Mouse (Mus musculus) ES-Bruce4 (cell line): ENCODE measurements around the gene Mylk. TPM values are rescaled to one million over a fixed set of nuclear protein-coding genes. Genes with fewer than 3 reads are reported as not detected.
"Not testable (repeated sequence)": the region's sequence is repeated elsewhere in the genome, so short reads cannot be mapped to it uniquely, and the experiment has no call there.

ENCODE experiments used
- H3K27ac ChIP-seq: 2 replicates; pipeline ENCODE4 v1.5.1; 2012; ENCODE audit warnings: low read length, inconsistent platforms; ENCODE audit not compliant: insufficient read depth
- H3K27me3 ChIP-seq: 2 replicates; pipeline ENCODE4 v1.6.1; 2012; ENCODE audit warnings: mild to moderate bottlenecking, low read length, inconsistent platforms; ENCODE audit not compliant: control insufficient read depth, poor library complexity, insufficient read depth, severe bottlenecking
- H3K36me3 ChIP-seq: 2 replicates; pipeline ENCODE4 v1.6.1; 2012; ENCODE audit warnings: inconsistent platforms, mild to moderate bottlenecking, low read length, moderate library complexity; ENCODE audit not compliant: control insufficient read depth, poor library complexity, insufficient read depth, severe bottlenecking
- H3K4me1 ChIP-seq: one replicate; pipeline ENCODE4 v1.8.1; 2011; ENCODE audit warnings: low read length; ENCODE audit not compliant: control insufficient read depth, insufficient read depth
- H3K4me3 ChIP-seq: 2 replicates; pipeline ENCODE4 v1.5.1; 2011; ENCODE audit warnings: low read depth, mild to moderate bottlenecking, low read length
- H3K9ac ChIP-seq: 2 replicates; pipeline ENCODE4 v1.6.1; 2012; ENCODE audit warnings: low read depth, mild to moderate bottlenecking, inconsistent platforms; ENCODE audit not compliant: poor library complexity, severe bottlenecking
- H3K9me3 ChIP-seq: replicated peaks from 2 replicates; pipeline ENCODE4 v1.6.1; 2012; ENCODE audit warnings: mild to moderate bottlenecking, low read length, inconsistent platforms; ENCODE audit not compliant: control insufficient read depth, poor library complexity, insufficient read depth, severe bottlenecking
- CTCF ChIP-seq: IDR thresholded peaks from one replicate; pipeline ENCODE4 v1.8.1; 2011; ENCODE audit warnings: low read depth, low read length
- EP300 ChIP-seq: IDR thresholded peaks from 2 replicates; pipeline ENCODE4 v1.6.1; 2011; ENCODE audit warnings: low read depth, low read length; ENCODE audit not compliant: insufficient read depth
- POLR2A ChIP-seq: IDR thresholded peaks from one replicate; pipeline ENCODE4 v1.8.1; 2011; ENCODE audit warnings: low read length; ENCODE audit not compliant: insufficient read depth
- polyA plus RNA-seq: library from polyadenylated mRNA; stranded (reverse); fragments of >200 nt; gene quantifications from 2 replicates; pipeline ENCODE4 v1.2.4, GENCODE M21; 2011; ENCODE audit warnings: low read depth; ENCODE audit not compliant: missing spikeins, insufficient read depth, insufficient read length

Mylk gene
- polyA plus RNA-seq, 1 experiment, result 1.4 TPM

DNA sequence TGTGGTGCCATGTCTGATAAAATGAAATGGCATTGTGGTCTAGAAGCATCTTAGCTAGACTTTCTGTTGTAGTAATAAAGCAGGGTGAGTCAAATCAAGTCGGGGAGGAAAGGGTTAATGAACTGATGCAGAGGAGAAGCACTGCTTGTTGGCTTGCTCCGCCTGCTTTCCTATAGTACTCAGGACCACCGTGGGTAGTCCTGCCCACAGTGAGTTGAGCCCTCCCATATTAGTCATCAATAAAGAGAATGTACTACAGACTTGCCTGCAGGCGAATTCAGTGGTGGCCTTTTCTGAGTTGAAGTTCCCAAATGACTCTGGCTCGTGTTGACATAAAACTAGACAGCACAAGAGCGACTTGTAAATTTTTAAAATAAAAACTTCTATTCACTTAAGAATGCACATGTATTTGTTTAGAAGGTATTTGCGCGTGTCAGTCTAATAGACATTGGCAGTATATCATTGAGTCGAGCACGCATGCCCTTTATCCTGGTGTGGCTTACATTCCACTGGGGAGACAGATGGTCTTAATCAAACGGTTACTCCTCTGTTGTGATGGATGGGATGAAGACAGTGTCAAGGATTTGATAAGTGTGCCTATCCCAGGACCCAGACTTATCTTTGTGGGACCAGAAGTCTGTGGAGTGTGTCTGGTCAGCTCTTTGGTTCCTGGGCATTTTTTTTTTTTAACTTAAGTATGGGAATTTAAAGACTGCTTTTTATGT, 59.4 kb downstream of the Mylk start:
- H3K4me3 ChIP-seq, result no peak overlapping the region
- no peaks in the 10 kb centered on the region for H3K27me3 ChIP-seq
- H3K9ac ChIP-seq, result no peak overlapping the region
- TF ChIP-seq POLR2A, result no peak
- TF ChIP-seq EP300, result no peak
- no peak for TF ChIP-seq CTCF
- no peak overlapping the region for H3K27ac ChIP-seq
- H3K9me3 ChIP-seq, result no peaks in the 10 kb centered on the region
- H3K36me3 ChIP-seq, result no peaks in the 10 kb centered on the region
- H3K4me1 ChIP-seq, result no peaks in the 10 kb centered on the region

DNA sequence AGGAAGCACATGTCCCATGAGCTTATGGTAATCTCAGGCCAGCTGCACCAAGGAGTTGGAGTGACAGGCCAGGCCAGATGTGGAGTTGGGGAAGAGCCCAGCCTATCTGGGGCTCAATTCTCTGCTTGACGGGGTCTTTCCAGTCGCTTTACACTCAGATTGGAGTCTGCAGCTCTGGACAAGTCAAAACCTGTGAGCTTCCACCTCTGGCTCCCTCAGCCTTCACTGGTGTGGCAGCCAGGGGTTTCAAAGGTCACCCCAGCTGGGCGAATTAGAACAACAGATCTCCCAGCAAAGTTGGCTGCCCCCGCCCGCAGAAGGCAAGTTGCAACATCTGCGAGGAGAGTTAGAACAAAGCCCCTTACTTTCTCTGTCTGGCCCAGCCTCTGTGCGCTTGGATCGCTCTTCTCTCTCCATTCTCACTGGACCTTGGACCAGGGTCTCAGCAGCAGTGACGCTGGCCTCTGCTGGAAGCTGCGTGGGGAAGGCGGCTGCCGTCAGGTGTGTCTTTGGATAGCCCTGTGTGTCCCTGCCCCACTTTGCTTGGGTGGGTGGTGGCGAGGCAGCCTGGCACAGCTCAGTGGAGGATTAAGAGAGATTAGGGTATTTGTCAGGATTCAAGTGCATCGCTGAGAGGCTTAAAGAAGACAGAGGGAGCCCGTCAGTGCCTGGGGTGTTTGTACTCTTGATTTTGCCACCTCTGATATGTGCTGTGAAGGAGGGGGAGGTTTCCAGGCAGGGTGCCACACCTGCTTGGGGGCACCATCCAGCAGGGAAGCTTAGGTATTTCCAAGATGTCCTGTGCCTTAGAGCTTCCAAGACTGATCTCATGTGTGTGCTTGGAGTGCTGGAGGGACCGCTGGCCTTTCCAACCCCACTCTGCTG, 62.1 kb downstream of the Mylk start:
- Histone ChIP-seq H3K9ac (no peak overlapping the region), H3K9me3 (no peaks in the 10 kb centered on the region), H3K4me1 (no peaks in the 10 kb centered on the region), H3K4me3 (no peak overlapping the region), H3K27ac (no peak overlapping the region), H3K36me3 (no peaks in the 10 kb centered on the region), H3K27me3 (no peaks in the 10 kb centered on the region)
- no peak for TF ChIP-seq CTCF
- no peak for TF ChIP-seq EP300
- no peak for TF ChIP-seq POLR2A

DNA sequence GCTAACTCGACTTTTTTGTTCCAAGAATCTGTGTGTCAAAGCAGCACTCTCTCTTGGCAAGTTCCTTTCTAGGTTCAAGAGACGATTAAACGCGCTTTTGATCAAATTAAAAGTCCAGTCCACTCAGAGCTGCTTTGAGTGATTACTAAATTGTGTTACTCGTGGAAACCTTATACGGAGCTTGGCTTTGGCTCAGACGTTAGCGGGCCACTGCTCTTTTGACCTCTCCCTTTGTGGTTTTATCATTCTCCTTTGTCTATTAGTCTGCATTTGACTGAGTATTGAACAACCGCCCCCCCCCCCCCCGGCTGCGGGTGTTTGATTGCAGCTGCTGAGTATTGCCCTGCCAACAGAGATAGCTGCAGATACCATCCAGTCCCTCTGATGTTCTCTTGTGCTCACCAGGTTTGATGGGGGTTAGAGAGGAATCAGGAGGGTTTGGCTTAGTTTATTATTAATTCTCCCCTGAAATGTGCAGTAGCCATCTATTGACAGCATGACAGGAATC, 62.8 kb downstream of the Mylk start:
- TF ChIP-seq POLR2A (no peak), CTCF (no peak), EP300 (no peak)
- no peaks in the 10 kb centered on the region for H3K9me3 ChIP-seq
- no peak overlapping the region for H3K4me3 ChIP-seq
- no peaks in the 10 kb centered on the region for H3K4me1 ChIP-seq
- H3K9ac ChIP-seq, result no peak overlapping the region
- no peaks in the 10 kb centered on the region for H3K36me3 ChIP-seq
- no peaks in the 10 kb centered on the region for H3K27me3 ChIP-seq
- no peak overlapping the region for H3K27ac ChIP-seq

DNA sequence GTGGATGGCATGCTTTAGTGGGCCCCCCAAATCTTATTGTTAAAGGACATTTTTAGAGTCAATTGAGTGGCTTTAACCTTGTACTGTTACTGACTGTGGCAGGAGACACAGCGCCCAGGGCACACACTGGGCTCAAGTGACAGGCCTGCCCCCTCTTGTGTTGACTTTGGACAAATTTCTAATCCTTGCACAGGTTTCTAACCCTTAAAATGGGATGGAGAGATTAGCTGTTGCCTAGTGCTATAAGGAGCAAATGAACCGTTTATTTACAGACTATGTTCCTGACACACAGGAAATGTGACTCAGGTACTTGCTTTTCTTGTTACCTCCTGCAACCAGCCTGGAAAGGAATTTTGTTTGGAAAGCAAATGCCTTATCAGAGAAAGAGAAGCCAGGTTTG, 67.2 kb downstream of the Mylk start:
- Histone ChIP-seq H3K4me3 (no peak overlapping the region), H3K9ac (no peak overlapping the region), H3K4me1 (no peaks in the 10 kb centered on the region), H3K27ac (no peak overlapping the region), H3K9me3 (no peaks in the 10 kb centered on the region), H3K36me3 (no peaks in the 10 kb centered on the region), H3K27me3 (no peaks in the 10 kb centered on the region)
- TF ChIP-seq POLR2A (no peak), EP300 (no peak)

DNA sequence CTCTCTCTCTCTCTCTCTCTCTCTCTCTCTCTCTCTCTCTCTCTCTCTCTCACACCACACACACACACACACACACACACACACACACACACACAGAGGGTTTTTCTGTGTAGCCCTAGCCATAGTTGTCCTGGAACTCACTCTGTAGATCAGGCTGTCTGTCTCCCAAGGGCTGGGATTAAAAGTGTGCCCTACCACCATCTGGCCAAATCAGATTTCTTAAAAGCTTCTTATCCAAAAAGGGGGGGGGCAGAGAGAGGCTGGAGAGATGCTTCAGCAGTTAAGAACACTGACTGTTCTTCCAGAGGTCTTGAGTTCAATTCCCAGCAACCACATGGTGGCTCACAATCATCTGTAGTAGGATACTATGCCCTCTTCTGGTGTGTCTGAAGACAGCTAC, 68.2 kb downstream of the Mylk start:
- not testable (repeated sequence) for H3K27me3 ChIP-seq, H3K36me3 ChIP-seq, H3K9ac ChIP-seq, H3K27ac ChIP-seq, H3K9me3 ChIP-seq, H3K4me3 ChIP-seq, H3K4me1 ChIP-seq

DNA sequence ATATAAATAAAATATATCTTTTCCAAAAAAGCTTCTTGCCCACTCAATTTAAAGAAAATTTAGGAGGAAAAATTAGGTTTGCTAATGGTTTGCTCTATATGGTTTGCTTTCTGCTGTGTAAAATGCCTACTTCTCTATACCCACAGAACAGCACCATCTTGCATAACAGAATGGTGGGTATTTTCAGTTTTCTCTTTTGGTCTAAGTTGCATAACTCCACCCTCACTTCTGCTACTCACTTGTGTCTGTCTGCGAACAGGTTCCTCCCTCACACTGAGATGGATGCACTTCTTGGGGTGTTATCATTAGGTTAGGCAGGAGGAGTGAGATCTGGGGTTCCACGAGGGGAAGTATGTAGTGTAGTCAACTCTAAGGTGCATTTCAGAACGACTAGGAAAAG, 68.6 kb downstream of the Mylk start:
- H3K36me3 ChIP-seq, result no peaks in the 10 kb centered on the region
- no peaks in the 10 kb centered on the region for H3K9me3 ChIP-seq
- TF ChIP-seq EP300 (no peak), POLR2A (no peak), CTCF (no peak)
- H3K9ac ChIP-seq, result no peak overlapping the region
- no peak overlapping the region for H3K4me3 ChIP-seq
- H3K27ac ChIP-seq, result no peak overlapping the region
- no peaks in the 10 kb centered on the region for H3K4me1 ChIP-seq
- H3K27me3 ChIP-seq, result no peaks in the 10 kb centered on the region
